Comparison of ENCODE assay signal across 27 mouse cellular contexts in genomic region chr10:20197039-20197438, GRCm38 (mm10).
"Had no signal": no experiment of that assay in that cellular context is flagged by ENCODE, and none has a peak within 500 bp of the region (broad histone marks: within the 10 kb centered on the region; RNA-seq: fewer than 3 reads in every experiment).

No protein-coding gene starts in this region.

- H3K27me3 ChIP-seq: heart, embryonic 13.5 days; heart, embryonic 15.5 days; hindbrain, embryonic 12.5 days; intestine, embryonic 15.5 days; limb, embryonic 12.5 days; liver, embryonic 13.5 days had no signal

- H3K9me3 ChIP-seq: heart, embryonic 13.5 days; heart, embryonic 15.5 days; hindbrain, embryonic 10.5 days; hindbrain, embryonic 12.5 days; intestine, embryonic 15.5 days; limb, embryonic 10.5 days; limb, embryonic 12.5 days; liver, embryonic 13.5 days had no signal

- ATAC-seq: hindbrain, embryonic 16.5 days; inflammation-experienced regulatory T-cells, adult 6 months; intestine, embryonic 15.5 days; intestine, postnatal 0 days had no signal

- DNase-seq: gastrocnemius, adult 2 months; gastrocnemius, postnatal 10 days; gastrocnemius, postnatal 25 days; heart, adult 18-20 months; heart, postnatal 14 days; heart, postnatal 36 days; kidney, adult 18-20 months; kidney, adult 8-10 months; kidney, postnatal 10 days; kidney, postnatal 25 days; kidney, postnatal 4 days; liver; liver, embryonic 13.5 days had no signal

- H3K27ac ChIP-seq: gastrocnemius, adult 2 months; heart, embryonic 13.5 days; heart, embryonic 15.5 days; hindbrain, embryonic 10.5 days; hindbrain, embryonic 12.5 days; hindbrain, embryonic 14.5 days; intestine, embryonic 15.5 days; left cerebral cortex, adult 2 months; limb, embryonic 10.5 days; limb, embryonic 12.5 days; liver, embryonic 13.5 days had no signal

- H3K36me3 ChIP-seq: heart, embryonic 13.5 days; heart, embryonic 15.5 days; hindbrain, embryonic 10.5 days; hindbrain, embryonic 12.5 days; intestine, embryonic 15.5 days; limb, embryonic 10.5 days; limb, embryonic 12.5 days; liver, embryonic 13.5 days had no signal

- H3K4me2 ChIP-seq: heart, embryonic 11.5 days; heart, embryonic 13.5 days; heart, embryonic 15.5 days; hindbrain, embryonic 12.5 days; hindbrain, embryonic 14.5 days; intestine, embryonic 15.5 days; limb, embryonic 12.5 days; liver, embryonic 11.5 days; liver, embryonic 13.5 days had no signal

- H3K9ac ChIP-seq: heart, embryonic 13.5 days; heart, embryonic 15.5 days; hindbrain, embryonic 12.5 days; hindbrain, embryonic 14.5 days; intestine, embryonic 15.5 days; limb, embryonic 12.5 days; liver, embryonic 13.5 days had no signal

- H3K4me3 ChIP-seq: gastrocnemius, adult 2 months; heart, embryonic 13.5 days; heart, embryonic 15.5 days; hindbrain, embryonic 10.5 days; hindbrain, embryonic 12.5 days; intestine, embryonic 15.5 days; left cerebral cortex, adult 2 months; limb, embryonic 10.5 days; limb, embryonic 12.5 days; liver, embryonic 13.5 days had no signal
